Mouse (Mus musculus): Measurements from ENCODE around the gene Ccer2. TPM values are rescaled to one million over a fixed set of nuclear protein-coding genes. Genes with fewer than 3 reads are reported as not detected.
A peak's percentile ranks its signal among the peaks of the same experiment; 100 is the strongest.

Gene Ccer2
- polyA plus RNA-seq, 1 experiment from 2014 or later: 0.78 TPM

DNA sequence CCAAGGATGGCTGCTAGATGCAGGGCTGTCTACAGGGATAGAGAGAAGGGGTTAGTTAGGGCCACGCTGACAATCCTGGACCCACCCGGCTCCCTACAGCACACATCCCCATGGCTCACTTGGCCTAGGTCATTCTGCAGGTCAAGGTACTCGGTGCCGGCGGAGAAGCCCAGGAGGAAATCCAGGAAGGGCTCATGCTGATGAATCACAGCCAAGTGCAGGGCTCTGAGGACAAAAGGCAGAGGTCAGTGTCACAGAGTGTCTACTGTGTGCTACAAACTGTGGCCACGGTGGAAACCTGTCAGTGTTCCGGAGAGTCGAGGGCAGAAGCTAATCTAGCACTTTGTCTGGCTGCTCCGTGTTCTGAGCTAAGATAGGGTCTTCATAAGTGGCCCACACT lies 5.9 kb downstream of the Ccer2 start:
- Histone ChIP-seq H3K4me2 (no peak overlapping the region), H3K4me1 (peaks cover 16% of the 10 kb centered on the region), H3K27me3 (replicated peaks) (peaks cover under 1% of the 10 kb centered on the region; the same call in 1 of the 2 replicates), H3K27ac (replicated peaks) (no peak overlapping the region), H3K9me3 (replicated peaks) (no peaks in the 10 kb centered on the region), H3K36me3 (peaks cover 46% of the 10 kb centered on the region), H3K4me3 (replicated peaks) (no peak overlapping the region), H3K9ac (replicated peaks) (no peak overlapping the region)
- no peak for ATAC-seq (ENCODE audit: low FRiP score)
- 93% methylated on average over 9 of the region's 9 CpGs for WGBS

GRCm38 (mm10) chr7:28765211-28765610 lies 9.2 kb downstream of the Ccer2 start:
- H3K9me3 ChIP-seq (replicated peaks): no peaks in the 10 kb centered on the region
- H3K27ac ChIP-seq (replicated peaks): no peak overlapping the region
- peak overlapping the region; percentile 70 for H3K4me2 ChIP-seq
- peaks cover 39% of the 10 kb centered on the region for H3K4me1 ChIP-seq
- no peaks in the 10 kb centered on the region for H3K27me3 ChIP-seq (replicated peaks)
- no peak for ATAC-seq (ENCODE audit: low FRiP score)
- H3K4me3 ChIP-seq (replicated peaks): peak overlapping the region; percentile 69
- H3K9ac ChIP-seq (replicated peaks): 0 out of 2 replicates have a peak overlapping the region, but pooled peaks have one; percentile 66
- H3K36me3 ChIP-seq: peaks cover 27% of the 10 kb centered on the region
- WGBS: 88% methylated on average over 6 of the region's 6 CpGs

DNA sequence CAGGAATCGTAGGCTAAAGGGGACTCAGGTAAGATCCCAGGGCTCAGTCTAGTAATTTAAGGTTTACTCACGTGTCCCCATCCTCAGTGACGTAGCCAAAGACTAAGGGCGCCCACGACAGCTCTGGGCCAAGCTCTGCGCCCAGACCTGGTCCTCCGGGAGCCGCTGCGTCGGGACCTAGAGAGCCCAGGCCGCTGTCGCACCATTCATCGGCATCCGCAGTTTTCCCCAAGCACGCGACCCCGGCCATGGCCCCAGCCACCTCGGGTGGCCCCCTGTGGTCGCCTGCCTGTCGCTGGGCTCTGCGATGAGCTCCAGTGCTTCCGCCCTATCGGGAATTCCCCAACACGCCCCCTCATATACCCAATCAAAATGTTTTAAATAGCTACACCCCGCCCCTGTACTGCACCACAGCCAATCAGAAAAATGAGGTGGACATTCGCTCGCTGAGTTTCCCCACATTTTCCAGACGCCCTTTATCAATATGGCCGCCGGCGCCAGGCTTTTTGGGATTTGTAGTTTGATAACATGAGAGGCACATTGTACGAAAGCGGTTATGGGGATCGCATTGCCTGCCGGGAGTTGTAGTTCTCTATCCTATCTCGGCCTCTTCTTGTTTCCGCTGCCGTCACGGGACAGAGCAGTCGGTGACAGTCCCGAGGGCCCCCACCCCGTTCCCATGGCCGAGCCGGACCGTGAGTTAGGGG lies 10.4 kb downstream of the Ccer2 start, which contains the start of gene Sirt2:
Gene Sirt2 (plus strand): TSS at position 563 of the 707 bp plus-strand sequence.
- H3K4me3 ChIP-seq (replicated peaks): peak within 1 kb of the TSS; percentile 69
- H3K9me3 ChIP-seq (replicated peaks): no peaks in the 10 kb centered on the region
- H3K9ac ChIP-seq (replicated peaks): peak within 1 kb of the TSS; percentile 68
- 0% methylated on average over 45 of the region's 45 CpGs for WGBS
- H3K4me2 ChIP-seq: peak within 1 kb of the TSS; percentile 70
- H3K27ac ChIP-seq (replicated peaks): peak within 1 kb of the TSS; percentile 58; the same call in 1 of the 2 replicates
- peak; percentile 97 for ATAC-seq (ENCODE audit: low FRiP score)
- H3K27me3 ChIP-seq (replicated peaks): no peaks in the 10 kb centered on the region
- H3K36me3 ChIP-seq: peaks cover 16% of the 10 kb centered on the region
- H3K4me1 ChIP-seq: peaks cover 39% of the 10 kb centered on the region

DNA sequence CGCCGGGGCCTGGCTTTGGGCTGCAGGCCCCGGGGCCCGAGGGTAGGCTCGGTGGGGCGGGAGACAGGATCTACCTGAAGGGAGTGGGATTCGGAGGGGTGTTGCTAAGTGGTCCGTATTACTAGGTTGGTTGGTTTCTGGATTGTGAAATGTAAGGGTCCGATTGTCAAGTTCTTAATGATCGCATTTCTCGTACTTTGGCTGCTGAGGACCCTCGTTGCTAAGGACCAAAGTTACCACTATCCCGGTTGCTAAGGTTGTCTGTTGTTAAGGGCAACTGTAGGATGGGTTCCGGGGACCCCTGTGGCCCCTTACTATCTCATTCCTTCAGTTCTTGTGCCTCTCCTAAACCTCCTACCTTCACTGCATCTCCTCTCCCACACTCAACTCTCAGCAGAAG lies 10.9 kb downstream of the Ccer2 start:
- Histone ChIP-seq H3K4me1 (peaks cover 39% of the 10 kb centered on the region), H3K4me2 (peak overlapping the region; percentile 60), H3K4me3 (replicated peaks) (peak overlapping the region; percentile 69), H3K9ac (replicated peaks) (peak overlapping the region; percentile 68), H3K27ac (replicated peaks) (no peak overlapping the region), H3K36me3 (peaks cover 10% of the 10 kb centered on the region), H3K27me3 (replicated peaks) (no peaks in the 10 kb centered on the region), H3K9me3 (replicated peaks) (no peaks in the 10 kb centered on the region)
- 6% methylated on average over 14 of the region's 14 CpGs for WGBS
- peak; percentile 29 for ATAC-seq (ENCODE audit: low FRiP score)

GRCm38 (mm10) chr7:28767462-28767965 lies 11.5 kb downstream of the Ccer2 start, which contains the start of gene Nfkbib:
Gene Nfkbib, minus strand, starts transcription at chr7:28767512.
- WGBS: 67% methylated on average over 7 of the region's 7 CpGs
- Histone ChIP-seq H3K4me1 (peaks cover 39% of the 10 kb centered on the region), H3K9me3 (replicated peaks) (no peaks in the 10 kb centered on the region), H3K9ac (replicated peaks) (peak within 1 kb of the TSS; percentile 68), H3K36me3 (peaks cover 6% of the 10 kb centered on the region), H3K4me3 (replicated peaks) (peak within 1 kb of the TSS; percentile 69), H3K27ac (replicated peaks) (0 out of 2 replicates have a peak within 1 kb of the TSS, but pooled peaks have one; percentile 58), H3K4me2 (peak within 1 kb of the TSS; percentile 70), H3K27me3 (replicated peaks) (no peaks in the 10 kb centered on the region)
- ATAC-seq (ENCODE audit: low FRiP score): no peak

- no peak overlapping the region for H3K9ac ChIP-seq (replicated peaks)
- H3K4me1 ChIP-seq: peaks cover 46% of the 10 kb centered on the region
- H3K36me3 ChIP-seq: peaks cover 6% of the 10 kb centered on the region; the same call in 1 of the 2 replicates
- no peak for ATAC-seq (ENCODE audit: low FRiP score)
- H3K27me3 ChIP-seq (replicated peaks): no peaks in the 10 kb centered on the region
- 93% methylated on average over 9 of the region's 9 CpGs for WGBS
- H3K4me3 ChIP-seq (replicated peaks): no peak overlapping the region
- no peak overlapping the region for H3K27ac ChIP-seq (replicated peaks)
- H3K9me3 ChIP-seq (replicated peaks): no peaks in the 10 kb centered on the region
- H3K4me2 ChIP-seq: no peak overlapping the region
Measured at GRCm38 (mm10) chr7:28769414-28769958, 13.5 kb downstream of the Ccer2 start.

DNA sequence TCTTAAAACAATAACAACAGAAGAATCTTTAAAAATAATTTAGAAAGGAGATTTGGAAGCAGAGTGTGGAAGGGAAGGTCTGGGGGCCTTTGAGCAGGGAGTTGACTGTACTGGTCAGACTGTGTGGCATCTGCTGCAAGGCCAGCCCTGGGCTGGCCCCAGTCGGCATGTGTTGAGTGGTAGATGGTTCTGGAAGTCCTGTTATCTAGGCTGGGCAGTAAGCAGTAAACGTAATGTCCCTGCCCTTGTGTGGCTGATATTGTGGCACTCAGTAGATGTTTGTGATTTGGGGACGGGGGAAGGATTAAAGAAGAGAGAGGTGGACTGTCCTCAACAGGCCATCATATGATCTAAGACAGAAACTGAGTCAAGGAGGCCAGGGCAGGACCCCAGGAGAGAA lies 14.3 kb downstream of the Ccer2 start:
- ATAC-seq (ENCODE audit: low FRiP score): no peak
- Histone ChIP-seq H3K4me3 (replicated peaks) (no peak overlapping the region), H3K36me3 (peaks cover 6% of the 10 kb centered on the region; the same call in 1 of the 2 replicates), H3K9me3 (replicated peaks) (no peaks in the 10 kb centered on the region), H3K4me1 (peaks cover 38% of the 10 kb centered on the region), H3K4me2 (no peak overlapping the region), H3K27ac (replicated peaks) (no peak overlapping the region), H3K27me3 (replicated peaks) (no peaks in the 10 kb centered on the region), H3K9ac (replicated peaks) (no peak overlapping the region)
- 96% methylated on average over 3 of the region's 3 CpGs for WGBS

- Histone ChIP-seq H3K9me3 (replicated peaks) (no peaks in the 10 kb centered on the region), H3K4me3 (replicated peaks) (no peak overlapping the region), H3K4me2 (no peak overlapping the region), H3K9ac (replicated peaks) (no peak overlapping the region), H3K36me3 (peaks cover 9% of the 10 kb centered on the region), H3K27me3 (replicated peaks) (no peaks in the 10 kb centered on the region), H3K4me1 (peaks cover 31% of the 10 kb centered on the region), H3K27ac (replicated peaks) (no peak overlapping the region)
- WGBS: 89% methylated on average over 11 of the region's 11 CpGs
- ATAC-seq (ENCODE audit: low FRiP score): no peak
Measured at GRCm38 (mm10) chr7:28771867-28772266, 15.9 kb downstream of the Ccer2 start.

DNA sequence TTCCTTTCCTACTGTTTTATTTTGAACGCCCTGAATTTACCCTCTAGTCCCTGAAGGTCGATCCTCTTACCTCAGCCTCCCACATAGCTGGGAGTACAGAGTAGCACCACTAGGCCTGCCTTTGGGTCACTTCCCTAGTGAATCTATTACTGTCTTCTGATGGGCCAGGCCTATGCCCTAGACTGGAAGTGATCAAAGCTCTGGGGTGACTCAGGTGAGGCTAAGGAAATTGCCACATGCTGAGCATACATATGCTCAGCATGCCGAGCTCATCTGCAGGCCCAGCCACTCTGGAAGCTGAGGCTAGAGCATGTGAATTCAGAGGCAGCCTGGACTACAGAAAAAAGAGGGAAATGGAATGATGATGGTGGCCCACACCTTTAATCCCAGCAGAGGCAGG lies 17.2 kb downstream of the Ccer2 start:
- no peak overlapping the region for H3K27ac ChIP-seq (replicated peaks)
- H3K4me2 ChIP-seq: no peak overlapping the region
- ATAC-seq (ENCODE audit: low FRiP score): no peak
- H3K36me3 ChIP-seq: peaks cover 14% of the 10 kb centered on the region
- H3K27me3 ChIP-seq (replicated peaks): no peaks in the 10 kb centered on the region
- 79% methylated on average over 3 of the region's 3 CpGs for WGBS
- H3K4me3 ChIP-seq (replicated peaks): no peak overlapping the region
- H3K9me3 ChIP-seq (replicated peaks): no peaks in the 10 kb centered on the region
- no peak overlapping the region for H3K9ac ChIP-seq (replicated peaks)
- peaks cover 18% of the 10 kb centered on the region for H3K4me1 ChIP-seq

DNA sequence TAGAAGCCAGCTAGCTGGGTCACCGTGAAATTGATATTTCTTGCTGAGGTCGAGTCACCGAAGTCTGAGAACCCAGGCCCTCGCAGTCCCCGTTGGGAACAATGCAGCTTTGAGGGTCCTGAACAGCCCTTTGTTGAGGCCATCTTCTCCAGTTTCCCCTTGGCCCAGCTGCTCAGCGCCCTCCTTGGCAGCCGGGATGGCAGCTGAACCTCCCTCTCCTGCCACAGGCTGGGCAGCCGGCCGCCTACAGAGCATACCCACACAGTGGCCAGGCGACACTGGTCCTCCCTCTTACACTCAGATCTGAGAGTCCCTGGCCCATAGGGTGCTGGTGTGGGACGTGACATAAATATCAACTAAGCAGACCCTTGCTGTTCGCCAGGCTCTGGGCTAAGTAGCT lies 18.2 kb downstream of the Ccer2 start:
- H3K4me2 ChIP-seq: no peak overlapping the region
- H3K4me3 ChIP-seq (replicated peaks): no peak overlapping the region
- peak overlapping the region; percentile 7 for H3K27ac ChIP-seq (replicated peaks)
- no peaks in the 10 kb centered on the region for H3K27me3 ChIP-seq (replicated peaks)
- H3K4me1 ChIP-seq: peaks cover 8% of the 10 kb centered on the region
- peaks cover 17% of the 10 kb centered on the region for H3K36me3 ChIP-seq
- ATAC-seq (ENCODE audit: low FRiP score): no peak
- no peaks in the 10 kb centered on the region for H3K9me3 ChIP-seq (replicated peaks)
- no peak overlapping the region for H3K9ac ChIP-seq (replicated peaks)
- WGBS: 50% methylated on average over 12 of the region's 12 CpGs

- Histone ChIP-seq H3K4me2 (no peak overlapping the region), H3K9ac (replicated peaks) (no peak overlapping the region), H3K27ac (replicated peaks) (no peak overlapping the region), H3K4me3 (replicated peaks) (no peak overlapping the region), H3K9me3 (replicated peaks) (no peaks in the 10 kb centered on the region), H3K27me3 (replicated peaks) (no peaks in the 10 kb centered on the region), H3K36me3 (peaks cover 17% of the 10 kb centered on the region), H3K4me1 (peaks cover 9% of the 10 kb centered on the region)
- no peak for ATAC-seq (ENCODE audit: low FRiP score)
- 69% methylated on average over 7 of the region's 7 CpGs for WGBS
Measured at GRCm38 (mm10) chr7:28775129-28775528, 19.2 kb downstream of the Ccer2 start.

DNA sequence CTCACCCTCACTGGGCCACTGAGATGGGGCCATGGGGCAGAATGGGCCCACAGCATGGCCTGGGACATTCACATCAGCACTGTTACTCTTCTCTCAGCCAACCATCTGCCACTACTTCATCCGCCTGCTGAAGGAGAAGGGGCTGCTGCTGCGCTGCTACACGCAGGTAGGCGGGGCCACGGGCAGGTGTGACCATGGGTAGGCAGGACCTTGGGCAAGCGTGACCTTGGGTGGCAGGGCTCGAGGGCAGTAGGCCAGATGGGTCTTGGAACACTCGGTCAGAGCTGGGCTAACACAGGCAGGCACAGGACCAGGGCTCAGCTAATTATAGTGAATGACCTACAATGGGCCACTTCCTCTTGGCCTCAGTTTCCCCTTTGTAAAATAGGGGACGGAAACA lies 22.9 kb downstream of the Ccer2 start:
- Histone ChIP-seq H3K4me2 (no peak overlapping the region), H3K9ac (replicated peaks) (no peak overlapping the region), H3K9me3 (replicated peaks) (no peaks in the 10 kb centered on the region), H3K4me3 (replicated peaks) (no peak overlapping the region), H3K27ac (replicated peaks) (no peak overlapping the region), H3K4me1 (peaks cover 10% of the 10 kb centered on the region), H3K27me3 (replicated peaks) (no peaks in the 10 kb centered on the region), H3K36me3 (peaks cover 31% of the 10 kb centered on the region)
- no peak for ATAC-seq (ENCODE audit: low FRiP score)
- WGBS: 89% methylated on average over 9 of the region's 9 CpGs
